Mouse (Mus musculus) embryonic facial prominence, embryonic 11.5 days (tissue): ENCODE measurements at regions not wholly inside any gene's neighbourhood (a gene's known extent, or its start where the extent isn't known, plus 50 kb on each side); places are given as distances from the start of the nearest gene placed in this dataset.
"Not testable (repeated sequence)": the region's sequence is repeated elsewhere in the genome, so short reads cannot be mapped to it uniquely, and the experiment has no call there.

Experiments
- ATAC-seq: fragments of 200-750 bp; cut with Nextera tagmentation; replicated peaks from 2 replicates; pipeline ENCODE4 v1.8.0; 2017; ENCODE audit warnings: low read depth; ENCODE audit not compliant: insufficient number of reproducible peaks, low FRiP score, low TSS enrichment
- DNase-seq: peaks from one replicate; pipeline ENCODE4 v3.0.0-alpha.2; 2015; ENCODE audit warnings: low spot score
- H3K27ac ChIP-seq: fragments of 300-500 bp; sonication (generic); replicated peaks from 2 replicates; pipeline ENCODE4 v1.5.1; 2014; ENCODE audit warnings: mild to moderate bottlenecking, low read depth, low read length, control low read depth
- H3K27me3 ChIP-seq: fragments of 300-500 bp; sonication (generic); 2 replicates; pipeline ENCODE4 v1.6.1; 2014; ENCODE audit warnings: mild to moderate bottlenecking, low read length, moderate library complexity, mixed read lengths; ENCODE audit not compliant: control insufficient read depth, insufficient read depth
- H3K36me3 ChIP-seq: fragments of 300-500 bp; sonication (generic); replicated peaks from 2 replicates; pipeline ENCODE4 v1.6.1; 2014; ENCODE audit warnings: low read depth, mild to moderate bottlenecking, low read length, moderate library complexity, mixed read lengths; ENCODE audit not compliant: control insufficient read depth, insufficient read depth
- H3K4me1 ChIP-seq: fragments of 300-500 bp; sonication (generic); 2 replicates; pipeline ENCODE4 v1.6.1; 2014; ENCODE audit warnings: low read length, mixed read lengths; ENCODE audit not compliant: control insufficient read depth, insufficient read depth
- H3K4me2 ChIP-seq: fragments of 300-500 bp; sonication (generic); 2 replicates; pipeline ENCODE4 v1.6.1; 2014; ENCODE audit warnings: low read depth, mild to moderate bottlenecking, control low read depth, low read length, moderate library complexity
- H3K4me3 ChIP-seq: fragments of 300-500 bp; sonication (generic); 2 replicates; pipeline ENCODE4 v1.5.1; 2014; ENCODE audit warnings: low read depth, low read length, control low read depth
- H3K9ac ChIP-seq: fragments of 300-500 bp; sonication (generic); replicated peaks from 2 replicates; pipeline ENCODE4 v1.6.1; 2014; ENCODE audit warnings: mild to moderate bottlenecking, control low read depth, low read length
- H3K9me3 ChIP-seq: fragments of 300-500 bp; sonication (generic); replicated peaks from 2 replicates; pipeline ENCODE4 v1.6.1; 2016; ENCODE audit warnings: mild to moderate bottlenecking, low read length, inconsistent platforms, mixed read lengths; ENCODE audit not compliant: control insufficient read depth
- WGBS: fragments of 180-500 bp; shearing (Covaris S2); extraction: QIAGEN DNeasy Blood & Tissue Kit; methylation state at CpG from one replicate; pipeline ENCODE4 v1.1.7; 2014; 5-methylcytosine and 5-hydroxymethylcytosine counted together

DNA sequence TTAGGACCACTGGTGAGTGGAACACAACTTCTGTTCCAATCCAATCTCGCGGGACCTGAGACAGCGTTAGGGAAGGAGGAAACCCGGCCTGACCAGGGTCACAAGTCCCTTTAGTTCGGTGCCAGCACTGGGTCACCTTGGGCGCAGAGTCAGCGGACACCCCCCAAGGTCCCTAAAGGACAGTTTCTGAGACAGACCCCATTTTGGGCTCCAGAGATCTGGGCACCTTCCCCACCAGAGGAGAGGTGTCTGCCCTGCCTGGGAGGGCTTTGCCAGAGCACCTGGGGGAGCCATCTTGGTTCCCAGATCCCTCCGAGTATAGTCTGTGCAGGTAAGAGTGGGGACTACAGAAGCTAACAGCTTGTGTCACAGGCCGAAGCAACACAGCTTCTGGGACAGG lies 270.5 kb upstream of the Impg1 start:
- WGBS, result 95% methylated on average over 9 of the region's 9 CpGs
- H3K4me3 ChIP-seq, H3K4me1 ChIP-seq, DNase-seq, H3K27me3 ChIP-seq, H3K36me3 ChIP-seq, H3K9ac ChIP-seq, ATAC-seq, H3K9me3 ChIP-seq, H3K27ac ChIP-seq, H3K4me2 ChIP-seq: not testable (repeated sequence)

DNA sequence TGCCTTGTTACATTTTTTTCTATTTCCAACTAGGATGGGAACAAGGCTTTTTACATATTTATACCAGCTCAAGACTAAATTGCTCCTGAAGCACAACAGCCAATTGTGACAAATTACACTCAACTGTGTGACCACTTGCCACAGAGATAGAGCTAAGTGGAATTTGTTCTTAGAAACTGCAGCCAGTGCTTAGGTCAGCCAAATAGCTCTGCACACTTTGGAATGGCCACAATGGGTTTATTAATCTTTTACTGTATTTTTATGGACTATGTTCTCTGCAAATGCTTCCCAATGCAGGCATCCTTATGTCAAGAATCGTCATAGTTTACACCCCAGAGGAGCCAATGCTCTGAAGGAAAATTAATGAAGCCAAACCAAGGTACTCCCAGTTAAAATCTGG lies 267.7 kb upstream of the Impg1 start:
- Histone ChIP-seq H3K4me3 (no peak overlapping the region), H3K27me3 (no peaks in the 10 kb centered on the region), H3K9ac (no peak overlapping the region), H3K36me3 (no peaks in the 10 kb centered on the region), H3K9me3 (no peaks in the 10 kb centered on the region), H3K4me1 (no peaks in the 10 kb centered on the region), H3K4me2 (no peak overlapping the region), H3K27ac (no peak overlapping the region)
- 75% methylated on average over 1 of the region's 1 CpGs for WGBS
- ATAC-seq, result no peak
- no peak for DNase-seq

DNA sequence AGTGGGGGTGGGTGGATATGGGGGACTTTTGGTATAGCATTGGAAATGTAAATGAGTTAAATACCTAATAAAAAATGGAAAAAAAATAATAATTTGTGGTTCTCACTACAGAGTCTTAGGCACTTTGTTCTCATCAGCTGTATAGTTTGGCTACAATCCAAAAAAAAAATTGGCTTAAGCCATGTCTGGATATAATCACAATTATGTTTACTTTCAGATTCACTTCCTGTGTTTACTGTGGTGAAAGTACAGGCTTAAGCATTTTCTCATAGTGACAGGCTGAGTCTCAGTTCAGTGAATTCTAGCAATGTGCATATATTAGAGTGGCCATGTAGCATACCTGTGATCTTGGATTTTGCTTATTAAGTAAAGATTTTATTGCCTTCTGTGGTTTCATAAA lies 258.4 kb upstream of the Impg1 start:
- Histone ChIP-seq H3K4me2 (no peak overlapping the region), H3K27ac (no peak overlapping the region), H3K36me3 (no peaks in the 10 kb centered on the region), H3K27me3 (no peaks in the 10 kb centered on the region), H3K4me1 (no peaks in the 10 kb centered on the region), H3K9ac (no peak overlapping the region), H3K9me3 (no peaks in the 10 kb centered on the region), H3K4me3 (no peak overlapping the region)
- DNase-seq, result peak; percentile 2
- ATAC-seq, result no peak

DNA sequence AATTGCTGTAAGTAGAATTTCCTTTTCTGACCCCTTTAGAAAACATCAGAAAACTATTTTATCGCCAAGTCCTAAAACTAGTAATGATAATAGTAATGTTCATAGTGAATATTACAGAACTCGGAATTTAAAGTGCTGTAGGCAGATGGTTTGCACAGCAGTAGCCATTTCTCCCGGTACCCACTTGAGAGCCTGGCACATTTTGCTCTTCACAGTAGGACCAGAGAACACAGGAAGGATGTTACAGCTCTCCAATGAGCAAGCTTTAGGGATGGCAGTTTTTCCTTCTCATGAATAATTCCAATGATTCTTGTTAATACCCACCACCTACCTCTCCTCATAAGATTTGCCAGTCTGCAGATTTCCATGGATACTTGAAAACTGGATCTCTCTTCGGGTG lies 253.2 kb upstream of the Impg1 start:
- DNase-seq, result no peak
- H3K4me1 ChIP-seq, result no peaks in the 10 kb centered on the region
- ATAC-seq, result no peak
- 88% methylated on average over 4 of the region's 4 CpGs for WGBS
- no peaks in the 10 kb centered on the region for H3K27me3 ChIP-seq
- H3K4me2 ChIP-seq, result no peak overlapping the region
- H3K4me3 ChIP-seq, result no peak overlapping the region
- H3K9me3 ChIP-seq, result no peaks in the 10 kb centered on the region
- no peak overlapping the region for H3K27ac ChIP-seq
- no peak overlapping the region for H3K9ac ChIP-seq
- no peaks in the 10 kb centered on the region for H3K36me3 ChIP-seq

DNA sequence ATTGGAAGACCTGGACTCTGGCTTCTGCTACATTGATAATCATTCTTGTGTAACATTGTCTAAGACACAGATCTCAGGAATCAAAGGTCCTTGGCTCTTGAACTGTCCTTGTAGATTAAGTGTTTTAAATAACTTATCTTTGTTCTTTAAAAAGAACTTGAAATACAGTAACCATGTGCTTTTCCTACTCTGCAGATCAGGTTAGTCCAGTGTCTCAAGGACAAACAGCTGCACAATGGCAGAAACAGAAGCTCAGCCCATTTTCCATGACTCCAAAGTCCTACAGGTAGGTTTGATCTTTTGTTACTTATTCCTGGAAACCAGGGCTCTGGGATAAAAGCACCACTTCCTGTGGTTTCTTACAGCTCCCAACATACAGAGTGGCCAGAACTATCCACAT lies 244.5 kb upstream of the Impg1 start:
- H3K4me2 ChIP-seq, result no peak overlapping the region
- no peak for ATAC-seq
- H3K4me3 ChIP-seq, result no peak overlapping the region

DNA sequence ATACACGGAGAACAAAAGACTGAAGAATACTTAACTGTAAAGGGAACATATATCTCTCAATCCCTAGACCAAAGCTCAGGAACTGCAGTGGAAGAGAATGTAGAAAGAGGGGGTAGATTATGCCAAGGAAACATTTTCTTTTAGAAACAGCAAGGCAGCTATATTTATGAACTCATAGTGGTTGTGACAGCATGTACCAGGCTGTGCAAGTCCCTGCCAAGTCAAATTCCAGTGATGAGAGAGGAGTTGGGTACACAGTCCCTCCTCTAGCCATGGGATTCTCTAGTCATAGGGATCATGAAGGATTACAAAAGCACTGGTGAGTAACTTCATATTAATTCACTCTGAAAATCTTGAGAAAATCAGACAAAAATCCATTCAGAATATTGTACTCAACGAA lies 240.0 kb upstream of the Impg1 start:
- no peak overlapping the region for H3K9ac ChIP-seq
- H3K4me2 ChIP-seq, result no peak overlapping the region
- ATAC-seq (no peak), DNase-seq (no peak)
- no peak overlapping the region for H3K27ac ChIP-seq
- 86% methylated on average over 2 of the region's 2 CpGs for WGBS
- no peaks in the 10 kb centered on the region for H3K36me3 ChIP-seq
- H3K9me3 ChIP-seq, result no peaks in the 10 kb centered on the region
- no peaks in the 10 kb centered on the region for H3K4me1 ChIP-seq
- H3K27me3 ChIP-seq, result no peaks in the 10 kb centered on the region
- H3K4me3 ChIP-seq, result no peak overlapping the region

More for the DNA sequence above, 244.5 kb upstream of the Impg1 start:
- Histone ChIP-seq H3K9me3 (no peaks in the 10 kb centered on the region), H3K27ac (no peak overlapping the region), H3K4me1 (no peaks in the 10 kb centered on the region), H3K27me3 (no peaks in the 10 kb centered on the region), H3K36me3 (no peaks in the 10 kb centered on the region), H3K9ac (no peak overlapping the region)
- DNase-seq, result no peak

DNA sequence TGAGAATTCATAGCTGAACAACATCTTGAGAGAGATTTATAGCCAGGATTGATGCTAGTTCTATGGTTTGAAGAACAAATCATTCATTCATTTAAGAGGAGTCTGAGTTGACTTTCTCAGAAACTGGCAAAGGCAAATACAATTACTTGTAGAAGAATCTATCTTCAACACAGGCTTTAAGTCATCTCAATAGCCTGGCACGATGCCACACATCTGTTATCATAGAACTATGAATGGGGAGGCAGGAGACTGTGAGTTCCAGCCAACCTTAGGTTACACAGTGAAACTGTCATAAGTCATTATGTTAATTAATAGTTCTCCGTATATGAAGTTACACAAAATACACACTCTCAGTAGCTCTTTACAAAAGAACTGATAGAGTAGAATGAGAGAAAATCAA lies 231.9 kb upstream of the Impg1 start:
- no peaks in the 10 kb centered on the region for H3K36me3 ChIP-seq
- H3K4me1 ChIP-seq, result no peaks in the 10 kb centered on the region
- H3K27me3 ChIP-seq, result no peaks in the 10 kb centered on the region
- no peak overlapping the region for H3K9ac ChIP-seq
- no peak for ATAC-seq
- 83% methylated on average over 2 of the region's 2 CpGs for WGBS
- no peak overlapping the region for H3K4me3 ChIP-seq
- H3K9me3 ChIP-seq, result no peaks in the 10 kb centered on the region
- no peak overlapping the region for H3K27ac ChIP-seq
- DNase-seq, result no peak
- no peak overlapping the region for H3K4me2 ChIP-seq

DNA sequence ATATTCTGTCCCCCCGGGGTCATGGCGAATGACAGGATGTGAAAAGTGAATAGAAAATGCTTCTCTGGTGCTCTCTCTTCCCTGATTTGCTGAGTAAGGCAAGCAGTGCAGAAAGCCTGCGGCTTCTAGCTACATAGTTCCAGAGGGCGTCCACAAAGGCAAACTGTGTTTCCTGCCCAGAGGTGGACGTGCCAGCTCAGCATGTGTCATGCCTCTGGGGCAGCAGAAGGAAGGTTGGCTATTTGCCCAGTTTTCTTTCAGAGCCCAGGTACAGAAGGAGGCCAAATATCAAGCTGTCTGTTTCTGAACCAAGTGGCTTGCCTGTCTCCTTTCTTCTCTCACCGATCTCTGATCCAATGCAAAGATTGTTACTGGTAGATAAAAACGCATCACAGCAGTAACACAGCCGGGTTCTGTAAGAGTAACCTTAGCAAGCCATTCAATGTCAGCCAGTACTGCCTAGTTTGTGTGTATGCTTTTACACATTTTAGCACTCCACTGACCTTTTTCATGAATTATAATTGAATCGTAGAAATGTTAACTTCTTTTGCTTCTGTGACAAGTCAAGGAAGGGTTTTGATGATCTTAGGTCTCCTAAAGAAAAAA lies 223.3 kb upstream of the Impg1 start:
- Histone ChIP-seq H3K9me3 (no peaks in the 10 kb centered on the region), H3K4me1 (no peaks in the 10 kb centered on the region), H3K36me3 (no peaks in the 10 kb centered on the region), H3K4me3 (no peak overlapping the region), H3K4me2 (no peak overlapping the region), H3K9ac (no peak overlapping the region), H3K27me3 (no peaks in the 10 kb centered on the region), H3K27ac (no peak overlapping the region)
- no peak for ATAC-seq
- DNase-seq, result peak; percentile 10
- WGBS, result 54% methylated on average over 9 of the region's 9 CpGs
